ENCODE assay signal across 8 mouse cellular contexts in genomic region chr19:8920073-8920736, GRCm38 (mm10). TPM values are rescaled to one million over a fixed set of nuclear protein-coding genes. Genes with fewer than 3 reads are reported as not detected.
DNase-seq lines count a peak whose midpoint lies in the region; ATAC-seq and TF ChIP-seq lines count a peak whose summit lies in the region.

B3gat3 (plus strand) TSS chr19:8920374.

- no peaks in the 10 kb centered on the region for H3K9me3 ChIP-seq in heart, embryonic 13.5 days
- H3K9me3 ChIP-seq in kidney, postnatal 0 days (replicated peaks; ENCODE audit: low read length): no peaks in the 10 kb centered on the region

- H3K79me2 ChIP-seq in liver, adult 2 months (ENCODE audit: control insufficient read depth, insufficient read depth, low read length): peaks cover 4% of the 10 kb centered on the region; the same call in 1 of the 2 replicates

- no peaks in the 10 kb centered on the region for H3K27me3 ChIP-seq in heart, embryonic 13.5 days (replicated peaks)
- no peaks in the 10 kb centered on the region for H3K27me3 ChIP-seq in kidney, postnatal 0 days (ENCODE audit: insufficient read depth, low read length)
- H3K27me3 ChIP-seq in liver, adult 2 months (ENCODE audit: control insufficient read depth, insufficient read depth, low read length): no peaks in the 10 kb centered on the region

- peak within 1 kb of the TSS; percentile 91 for H3K4me2 ChIP-seq in heart, embryonic 13.5 days
- H3K4me2 ChIP-seq in kidney, postnatal 0 days (ENCODE audit: low read length): peak within 1 kb of the TSS; percentile 63

- WGBS in heart, embryonic 13.5 days: 3% methylated on average over 43 of the region's 50 CpGs
- 2% methylated on average over 48 of the region's 50 CpGs for WGBS in kidney, postnatal 0 days
- 3% methylated on average over 50 of the region's 50 CpGs for WGBS in liver, adult 2 months

- H3K9ac ChIP-seq in heart, embryonic 13.5 days: peak within 1 kb of the TSS; percentile 91
- peak within 1 kb of the TSS; percentile 62 for H3K9ac ChIP-seq in kidney, postnatal 0 days (ENCODE audit: low read depth, low read length)
- peak within 1 kb of the TSS; percentile 87 for H3K9ac ChIP-seq in liver, adult 2 months (ENCODE audit: low read depth, low read length)

- H3K4me3 ChIP-seq in heart, embryonic 13.5 days: peak within 1 kb of the TSS; percentile 72
- H3K4me3 ChIP-seq in kidney, postnatal 0 days (replicated peaks; ENCODE audit: low read depth, low read length): peak within 1 kb of the TSS; percentile 72
- peak within 1 kb of the TSS; percentile 87 for H3K4me3 ChIP-seq in liver, adult 2 months (ENCODE audit: insufficient read depth, low read depth, low read length)

- peaks cover 15% of the 10 kb centered on the region for H3K4me1 ChIP-seq in heart, embryonic 13.5 days
- peaks cover 7% of the 10 kb centered on the region; the same call in 1 of the 2 replicates for H3K4me1 ChIP-seq in kidney, postnatal 0 days (replicated peaks; ENCODE audit: insufficient read depth, low read length)
- H3K4me1 ChIP-seq in liver, adult 2 months (ENCODE audit: control insufficient read depth, insufficient read depth, low read length): peaks cover 4% of the 10 kb centered on the region; the same call in 1 of the 2 replicates

- peak; percentile 82 for TF ChIP-seq POLR2A in liver, adult 2 months (IDR thresholded peaks at IDR 0.05; ENCODE audit: extremely low read depth, insufficient read depth, low read length)

- peak; percentile 95 for ATAC-seq in heart, embryonic 13.5 days (ENCODE audit: extremely low read depth, insufficient number of reproducible peaks, low FRiP score, low TSS enrichment)
- ATAC-seq in kidney, postnatal 0 days (replicated peaks; ENCODE audit: low FRiP score, low read depth): peak; percentile 98
- ATAC-seq in monocyte, adult 5-6 weeks (replicated peaks; ENCODE audit: insufficient number of reproducible peaks, low FRiP score, low TSS enrichment, poor library complexity, severe bottlenecking): peak; percentile 96

- peak; percentile 85 for DNase-seq in CD4-positive, CD25-positive, alpha-beta regulatory T cell, adult 2 months (ENCODE audit: low read depth, low spot score)
- DNase-seq in c-Kit-negative CD71-positive TER-119-positive erythroid progenitor cells, embryonic 14.5 days (ENCODE audit: low read depth, low spot score): peak; percentile 86
- peak; percentile 83 for DNase-seq in fibroblast of lung, adult 2 months (ENCODE audit: low read depth)
- peak; percentile 98 for DNase-seq in kidney, postnatal 0 days (ENCODE audit: low spot score)
- peak; percentile 90 for DNase-seq in liver, adult 2 months (ENCODE audit: extremely low read depth, low read depth, low spot score)
- peak; percentile 87 to 90 for DNase-seq in spleen, postnatal 36 days (ENCODE audit: low spot score in 2 of 2)

- H3K36me3 ChIP-seq in heart, embryonic 13.5 days: peaks cover 37% of the 10 kb centered on the region
- H3K36me3 ChIP-seq in kidney, postnatal 0 days (ENCODE audit: insufficient read depth, low read length): peaks cover 15% of the 10 kb centered on the region
- peaks cover 18% of the 10 kb centered on the region for H3K36me3 ChIP-seq in liver, adult 2 months (ENCODE audit: control insufficient read depth, insufficient read depth, low read length)

- H3K27ac ChIP-seq in heart, embryonic 13.5 days (replicated peaks): peak within 1 kb of the TSS; percentile 89
- H3K27ac ChIP-seq in kidney, postnatal 0 days: peak within 1 kb of the TSS; percentile 91
- peak within 1 kb of the TSS; percentile 81 for H3K27ac ChIP-seq in liver, adult 2 months (replicated peaks; ENCODE audit: insufficient read depth, low read depth, low read length)

- no peak for TF ChIP-seq CTCF in kidney, postnatal 0 days (IDR thresholded peaks at IDR 0.05; ENCODE audit: low read depth)
- no peak for TF ChIP-seq CTCF in liver, adult 2 months (IDR thresholded peaks at IDR 0.05; ENCODE audit: low read depth, low read length)

RNA-seq across cellular contexts. Expression of gene B3gat3, which starts in this region (rescaled TPM):
- 40.6 and 41.4 TPM in 2 replicates for polyA plus RNA-seq in heart, embryonic 13.5 days (2015; fragmentation: Nextera tagmentation; extraction: Ambion mirVana)
- 44.0 and 45.1 TPM in 2 replicates for polyA plus RNA-seq in kidney, postnatal 0 days (2015; fragmentation: Nextera tagmentation; extraction: Ambion mirVana)
- 16.8 and 22.6 TPM in 2 replicates for total RNA-seq in liver, adult 2 months (2014; rRNA removed)
- polyA plus RNA-seq in liver, adult 2 months (2012; rRNA removed): 88.7 and 101 TPM in 2 replicates
- 34.2 to 75.8 TPM (median 50.2 TPM) in 3 replicates for total RNA-seq in monocyte, adult 5-6 weeks (2017)

Comparison
In these comparisons a context has a peak if more than half of its experiments do, and no peak if none do; other contexts are left out.
1. Peak in every context shown above with its lines: DNase-seq, ATAC-seq, H3K4me3 ChIP-seq and H3K27ac ChIP-seq.